Mouse (Mus musculus): ENCODE measurements at regions not wholly inside any gene's neighbourhood (a gene's known extent, or its start where the extent isn't known, plus 50 kb on each side); places are given as distances from the start of the nearest gene placed in this dataset.

- WGBS = 38% methylated on average over 1 of the region's 1 CpGs
- Histone ChIP-seq H3K4me3 (no peak overlapping the region), H3K4me1 (no peaks in the 10 kb centered on the region), H3K4me2 (replicated peaks) (no peak overlapping the region), H3K27me3 (no peaks in the 10 kb centered on the region), H3K9me3 (no peaks in the 10 kb centered on the region), H3K9ac (replicated peaks) (no peak overlapping the region), H3K27ac (replicated peaks) (no peak overlapping the region), H3K36me3 (no peaks in the 10 kb centered on the region)
- ATAC-seq (ENCODE audit: low FRiP score, low read depth) = no peak
These were observed 111.1 kb upstream of the Hs3st2 start for GRCm38 (mm10) chr7:121280597-121280996.

GRCm38 (mm10) chr7:121282154-121282553 is 109.5 kb upstream of the Hs3st2 start:
- ATAC-seq (ENCODE audit: low FRiP score, low read depth) = no peak
- no peaks in the 10 kb centered on the region for H3K27me3 ChIP-seq
- H3K4me3 ChIP-seq = no peak overlapping the region
- H3K4me1 ChIP-seq = no peaks in the 10 kb centered on the region
- no peak overlapping the region for H3K4me2 ChIP-seq (replicated peaks)
- no peaks in the 10 kb centered on the region for H3K36me3 ChIP-seq
- no peak overlapping the region for H3K9ac ChIP-seq (replicated peaks)
- no peaks in the 10 kb centered on the region for H3K9me3 ChIP-seq
- no peak overlapping the region for H3K27ac ChIP-seq (replicated peaks)
- WGBS = 70% methylated on average over 7 of the region's 7 CpGs

- Histone ChIP-seq H3K9me3 (0 out of 2 replicates have a peak, but pooled peaks cover 5% of the 10 kb centered on the region), H3K4me3 (no peak overlapping the region), H3K4me1 (no peaks in the 10 kb centered on the region), H3K4me2 (replicated peaks) (no peak overlapping the region), H3K36me3 (no peaks in the 10 kb centered on the region), H3K27me3 (no peaks in the 10 kb centered on the region), H3K27ac (replicated peaks) (no peak overlapping the region), H3K9ac (replicated peaks) (no peak overlapping the region)
- ATAC-seq (ENCODE audit: low FRiP score, low read depth) = no peak
- 88% methylated on average over 16 of the region's 16 CpGs for WGBS
These were observed 101.9 kb upstream of the Hs3st2 start for GRCm38 (mm10) chr7:121289737-121290136.

DNA sequence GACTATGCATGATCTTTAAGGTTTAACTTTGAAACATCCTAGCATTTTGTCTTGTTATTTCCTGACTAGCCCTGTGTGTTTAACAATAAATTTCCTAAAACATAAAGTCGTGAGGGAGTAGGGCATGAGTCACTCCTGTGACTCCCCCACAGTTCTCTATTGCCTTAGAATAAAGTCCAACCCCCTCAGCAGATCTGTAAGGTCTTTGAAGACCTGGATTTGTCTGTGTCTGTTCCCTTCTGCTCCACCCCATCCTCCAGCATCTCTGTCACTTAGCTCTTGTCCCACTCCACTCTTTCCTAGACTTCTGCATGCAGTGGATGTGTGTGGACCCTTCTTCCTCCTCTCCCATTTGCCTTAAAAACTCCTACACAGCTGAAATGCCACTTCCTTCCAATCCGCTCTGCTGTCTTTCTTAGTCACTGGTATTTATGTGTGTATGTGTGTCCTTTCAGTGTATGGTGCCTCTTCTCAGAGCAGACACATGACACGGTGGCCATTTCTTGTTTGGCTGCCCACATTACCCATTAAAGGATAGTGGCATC is 95.4 kb upstream of the Hs3st2 start:
- WGBS = 83% methylated on average over 3 of the region's 3 CpGs
- no peak overlapping the region for H3K4me3 ChIP-seq
- no peaks in the 10 kb centered on the region for H3K27me3 ChIP-seq
- ATAC-seq (ENCODE audit: low FRiP score, low read depth) = no peak
- no peak overlapping the region for H3K27ac ChIP-seq (replicated peaks)
- H3K4me2 ChIP-seq (replicated peaks) = no peak overlapping the region
- H3K9me3 ChIP-seq = 0 out of 2 replicates have a peak, but pooled peaks cover 5% of the 10 kb centered on the region
- no peaks in the 10 kb centered on the region for H3K36me3 ChIP-seq
- no peaks in the 10 kb centered on the region for H3K4me1 ChIP-seq
- no peak overlapping the region for H3K9ac ChIP-seq (replicated peaks)

DNA sequence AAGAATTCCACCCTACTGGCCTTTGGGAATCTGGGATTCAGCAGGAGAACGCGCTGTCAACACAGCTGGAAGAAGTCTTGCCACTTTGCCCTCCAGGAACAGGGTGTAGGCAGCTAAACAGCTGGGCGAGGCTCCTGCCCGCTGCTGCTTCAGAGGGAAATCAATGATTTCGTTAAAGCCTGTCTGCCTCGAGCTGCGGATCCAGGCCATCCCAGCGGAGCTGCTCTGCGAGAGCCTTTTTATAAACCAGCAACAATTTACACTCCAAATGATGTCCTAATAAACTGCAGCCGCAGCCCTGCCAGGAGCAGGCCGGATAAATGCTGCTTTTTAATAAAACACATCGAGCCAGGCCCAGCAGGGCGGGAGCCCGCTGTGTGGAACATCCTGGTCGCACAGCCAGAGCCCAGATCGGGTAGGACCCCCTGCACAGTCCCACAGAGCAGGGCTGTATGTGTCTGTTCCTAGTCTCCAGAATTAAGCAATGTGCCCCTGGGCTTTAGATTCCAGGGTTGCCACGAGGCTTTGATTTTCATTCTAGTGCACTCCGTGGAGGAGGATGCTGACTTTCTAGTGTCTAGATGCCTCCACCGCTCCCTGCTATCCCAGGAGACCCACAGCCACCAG is 78.6 kb upstream of the Hs3st2 start:
- peaks cover 7% of the 10 kb centered on the region; the same call in 1 of the 2 replicates for H3K27me3 ChIP-seq
- H3K27ac ChIP-seq (replicated peaks) = peak overlapping the region; percentile 39; the same call in 1 of the 2 replicates
- peak overlapping the region; percentile 18; the same call in 1 of the 2 replicates for H3K4me3 ChIP-seq
- no peak overlapping the region for H3K9ac ChIP-seq (replicated peaks)
- H3K4me1 ChIP-seq = peaks cover 6% of the 10 kb centered on the region; the same call in 1 of the 2 replicates
- 3% methylated on average over 19 of the region's 19 CpGs for WGBS
- H3K9me3 ChIP-seq = no peaks in the 10 kb centered on the region
- H3K4me2 ChIP-seq (replicated peaks) = peak overlapping the region; percentile 46
- ATAC-seq (ENCODE audit: low FRiP score, low read depth) = peak; percentile 60; the same call in 1 of the 2 replicates
- no peaks in the 10 kb centered on the region for H3K36me3 ChIP-seq

- Histone ChIP-seq H3K4me3 (no peak overlapping the region), H3K27ac (replicated peaks) (no peak overlapping the region), H3K9ac (replicated peaks) (no peak overlapping the region), H3K4me1 (peaks cover 6% of the 10 kb centered on the region; the same call in 1 of the 2 replicates), H3K4me2 (replicated peaks) (no peak overlapping the region), H3K27me3 (peaks cover 7% of the 10 kb centered on the region; the same call in 1 of the 2 replicates), H3K36me3 (no peaks in the 10 kb centered on the region), H3K9me3 (no peaks in the 10 kb centered on the region)
- 91% methylated on average over 4 of the region's 4 CpGs for WGBS
- no peak for ATAC-seq (ENCODE audit: low FRiP score, low read depth)
These were observed 77.1 kb upstream of the Hs3st2 start for GRCm38 (mm10) chr7:121314521-121314920.

DNA sequence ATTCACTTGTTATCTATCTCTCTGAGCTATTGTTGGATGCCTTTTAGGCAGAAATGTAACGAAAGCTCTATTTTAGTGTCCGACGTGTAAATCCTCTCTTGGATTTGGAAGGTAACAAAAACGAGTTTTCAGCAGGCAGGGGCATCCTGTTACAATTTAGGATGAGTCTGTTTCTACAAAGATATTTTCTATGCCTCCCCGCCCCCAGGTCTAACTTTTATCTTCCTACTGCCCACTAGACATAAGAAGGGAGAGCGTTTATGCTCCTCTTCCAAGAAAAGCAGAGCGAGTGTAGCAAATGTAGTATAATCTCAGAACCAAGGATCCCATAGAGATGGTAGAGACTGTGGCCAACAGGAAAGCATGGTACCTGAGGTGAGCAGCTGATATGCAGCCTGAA is 62.4 kb upstream of the Hs3st2 start:
- Histone ChIP-seq H3K4me1 (no peaks in the 10 kb centered on the region), H3K9me3 (no peaks in the 10 kb centered on the region), H3K4me3 (no peak overlapping the region), H3K27ac (replicated peaks) (no peak overlapping the region), H3K36me3 (no peaks in the 10 kb centered on the region), H3K27me3 (no peaks in the 10 kb centered on the region), H3K9ac (replicated peaks) (no peak overlapping the region), H3K4me2 (replicated peaks) (no peak overlapping the region)
- 88% methylated on average over 7 of the region's 7 CpGs for whole genome bisulfite sequencing
- no peak for ATAC-seq (ENCODE audit: low FRiP score, low read depth)

- Histone ChIP-seq H3K4me2 (replicated peaks) (no peak overlapping the region), H3K9ac (replicated peaks) (no peak overlapping the region), H3K4me1 (no peaks in the 10 kb centered on the region), H3K36me3 (no peaks in the 10 kb centered on the region), H3K4me3 (no peak overlapping the region), H3K27ac (replicated peaks) (no peak overlapping the region), H3K9me3 (no peaks in the 10 kb centered on the region), H3K27me3 (0 out of 2 replicates have a peak, but pooled peaks cover 4% of the 10 kb centered on the region)
- ATAC-seq (ENCODE audit: low FRiP score, low read depth) = peak; percentile 70; the same call in 1 of the 2 replicates
- 36% methylated on average over 2 of the region's 2 CpGs for WGBS
These were observed 59.1 kb upstream of the Hs3st2 start for GRCm38 (mm10) chr7:121332532-121332931.

DNA sequence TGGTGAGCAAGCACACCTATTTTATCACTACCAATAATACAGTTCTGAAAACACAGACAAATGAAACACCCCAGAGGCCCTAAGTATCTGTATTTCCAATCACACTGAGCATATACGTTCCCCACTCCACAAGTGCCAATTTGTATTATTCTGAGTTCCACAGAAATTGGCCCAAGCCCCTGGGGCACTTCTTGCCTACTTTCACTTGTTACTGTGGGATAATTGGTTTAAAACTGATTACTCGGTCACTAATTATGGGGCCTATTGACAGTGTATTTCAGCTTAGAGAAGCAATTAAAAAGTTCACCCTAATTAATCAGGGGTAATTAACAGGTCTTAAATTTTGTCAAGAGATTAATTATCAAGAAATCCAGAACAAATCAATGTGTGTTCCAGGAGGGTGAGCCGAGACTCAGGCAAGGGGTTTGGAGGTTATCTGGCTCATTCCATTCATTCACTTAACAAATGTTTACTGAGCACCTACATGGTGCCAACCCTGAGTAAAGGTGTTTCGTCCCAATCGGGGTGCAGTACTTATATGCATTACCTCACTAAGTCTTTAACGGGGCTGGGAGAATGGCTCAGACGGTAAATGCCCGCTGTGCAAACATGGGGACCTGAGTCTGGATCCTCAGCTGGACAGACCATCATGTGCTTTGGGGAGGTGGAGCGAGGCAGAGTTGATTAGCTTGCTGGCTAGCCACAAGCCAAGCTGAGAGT is 56.1 kb upstream of the Hs3st2 start:
- WGBS = 88% methylated on average over 9 of the region's 9 CpGs
- H3K4me3 ChIP-seq = no peak overlapping the region
- H3K27me3 ChIP-seq = 0 out of 2 replicates have a peak, but pooled peaks cover 5% of the 10 kb centered on the region
- H3K9ac ChIP-seq (replicated peaks) = no peak overlapping the region
- H3K4me1 ChIP-seq = no peaks in the 10 kb centered on the region
- H3K36me3 ChIP-seq = no peaks in the 10 kb centered on the region
- no peak for ATAC-seq (ENCODE audit: low FRiP score, low read depth)
- no peak overlapping the region for H3K27ac ChIP-seq (replicated peaks)
- no peaks in the 10 kb centered on the region for H3K9me3 ChIP-seq
- H3K4me2 ChIP-seq (replicated peaks) = no peak overlapping the region

DNA sequence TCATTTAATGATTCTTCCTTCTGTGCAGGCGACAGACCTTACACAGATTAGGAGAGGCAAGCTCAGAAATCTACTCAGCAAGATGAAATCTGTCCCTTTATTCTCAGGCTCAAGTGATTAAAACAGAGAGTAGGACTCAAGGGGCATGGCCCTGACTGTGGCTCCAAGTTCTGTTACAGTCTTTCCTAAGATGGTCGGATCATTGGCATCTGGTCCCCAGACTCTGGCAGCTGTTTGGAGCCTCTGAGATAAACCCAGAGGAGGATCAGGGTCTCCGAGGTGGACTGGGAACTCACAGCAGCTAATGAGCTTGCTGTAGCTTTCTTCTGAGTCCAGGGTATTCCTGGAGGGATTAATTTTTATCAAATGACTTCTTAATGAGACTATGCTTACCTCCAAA is 51.7 kb upstream of the Hs3st2 start:
- Histone ChIP-seq H3K4me2 (replicated peaks) (no peak overlapping the region), H3K27me3 (0 out of 2 replicates have a peak, but pooled peaks cover 5% of the 10 kb centered on the region), H3K27ac (replicated peaks) (no peak overlapping the region), H3K9me3 (no peaks in the 10 kb centered on the region), H3K4me3 (no peak overlapping the region), H3K4me1 (no peaks in the 10 kb centered on the region), H3K36me3 (no peaks in the 10 kb centered on the region), H3K9ac (replicated peaks) (no peak overlapping the region)
- WGBS = 53% methylated on average over 3 of the region's 3 CpGs
- ATAC-seq (ENCODE audit: low FRiP score, low read depth) = no peak

All from midbrain, embryonic 12.5 days (tissue).